Mouse (Mus musculus) MEL (cell line): ENCODE measurements around the gene Pdzd8. TPM values are rescaled to one million over a fixed set of nuclear protein-coding genes. Genes with fewer than 3 reads are reported as not detected.
A peak's percentile ranks its signal among the peaks of the same experiment; 100 is the strongest.

ENCODE experiments used
- DNase-seq: peaks from one replicate; pipeline ENCODE4 v3.0.0; 2011; ENCODE audit warnings: low read depth, low spot score
- H3K27ac ChIP-seq: 2 replicates; pipeline ENCODE4 v1.5.1; 2012; ENCODE audit warnings: low read depth, mild to moderate bottlenecking, control low read depth, low read length, moderate library complexity; ENCODE audit not compliant: control insufficient read depth
- H3K27me3 ChIP-seq, 2 experiments: fragments of 150-350 bp in 1 of 2; sonication (generic) in 1 of 2; 2 replicates each; pipeline ENCODE4 v1.6.1; 2012; ENCODE audit warnings: low read length in 2 of 2, mild to moderate bottlenecking in 2 of 2, improper control_type of control experiment in 1 of 2, moderate library complexity in 1 of 2; ENCODE audit not compliant: insufficient read depth in 2 of 2, control insufficient read depth in 1 of 2
- H3K36me3 ChIP-seq, 2 experiments: 2 replicates each; pipeline ENCODE4 v1.6.1; 2012 to 2014; ENCODE audit warnings: low read length in 2 of 2, improper control_type of control experiment in 1 of 2, inconsistent platforms in 1 of 2, mild to moderate bottlenecking in 1 of 2; ENCODE audit not compliant: insufficient read depth in 2 of 2, control insufficient read depth in 1 of 2
- H3K4me1 ChIP-seq, 2 experiments: fragments of 150-350 bp in 1 of 2; sonication (generic) in 1 of 2; 2 replicates each; pipeline ENCODE4 v1.6.1; 2012; ENCODE audit warnings: low read length in 2 of 2, improper control_type of control experiment in 1 of 2, mild to moderate bottlenecking in 1 of 2; ENCODE audit not compliant: insufficient read depth in 2 of 2, control insufficient read depth in 1 of 2
- H3K4me3 ChIP-seq, 2 experiments: fragments of 150-350 bp in 1 of 2; sonication (generic) in 1 of 2; 2 replicates each; pipeline ENCODE4 v1.5.1; 2012; ENCODE audit warnings: low read depth in 2 of 2, low read length in 2 of 2, mild to moderate bottlenecking in 2 of 2, moderate library complexity in 2 of 2, control low read depth in 1 of 2, improper control_type of control experiment in 1 of 2; ENCODE audit not compliant: control insufficient read depth in 1 of 2, insufficient read depth in 1 of 2
- H3K79me2 ChIP-seq: 2 replicates; pipeline ENCODE4 v1.6.1; 2012; ENCODE audit warnings: mild to moderate bottlenecking, low read length, moderate library complexity; ENCODE audit not compliant: control insufficient read depth, poor library complexity, insufficient read depth
- H3K9ac ChIP-seq: 2 replicates; pipeline ENCODE4 v1.6.1; 2012; ENCODE audit warnings: low read depth, mild to moderate bottlenecking, control low read depth, low read length, moderate library complexity; ENCODE audit not compliant: control insufficient read depth, poor library complexity, severe bottlenecking
- H3K9me3 ChIP-seq: fragments of 150-350 bp; sonication (generic); replicated peaks from 2 replicates; pipeline ENCODE4 v1.6.1; 2012; ENCODE audit warnings: mild to moderate bottlenecking, low read length, improper control_type of control experiment, moderate library complexity; ENCODE audit not compliant: insufficient read depth
- BHLHE40 ChIP-seq: IDR thresholded peaks from 2 replicates; pipeline ENCODE4 v1.6.1; 2012; ENCODE audit warnings: low read depth, mild to moderate bottlenecking, inconsistent platforms, low read length, improper control_type of control experiment, borderline replicate concordance
- CHD2 ChIP-seq: IDR thresholded peaks from 2 replicates; pipeline ENCODE4 v1.6.1; 2011; ENCODE audit warnings: low read length, improper control_type of control experiment
- CTCF ChIP-seq, 3 experiments: IDR thresholded peaks in 2 of 3; conservative IDR thresholded peaks in 1 of 3; 2 replicates each; pipeline ENCODE4 v1.5.1; 2011 to 2012; ENCODE audit warnings: low read length in 3 of 3, low read depth in 2 of 3, mild to moderate bottlenecking in 2 of 3, improper control_type of control experiment in 1 of 3, inconsistent platforms in 1 of 3, mixed read lengths in 1 of 3, moderate library complexity in 1 of 3; ENCODE audit not compliant: control insufficient read depth in 1 of 3, insufficient read depth in 1 of 3, poor library complexity in 1 of 3, severe bottlenecking in 1 of 3
- E2F4 ChIP-seq: IDR thresholded peaks from 2 replicates; pipeline ENCODE4 v1.6.1; 2011; ENCODE audit warnings: low read depth, low read length, improper control_type of control experiment, borderline replicate concordance
- EP300 ChIP-seq, 2 experiments: IDR thresholded peaks; 2 replicates each; pipeline ENCODE4 v1.6.1; 2011; ENCODE audit warnings: improper control_type of control experiment in 2 of 2, low read length in 2 of 2, low read depth in 1 of 2, mild to moderate bottlenecking in 1 of 2
- ETS1 ChIP-seq: IDR thresholded peaks from 2 replicates; pipeline ENCODE4 v1.6.1; 2012; ENCODE audit warnings: low read depth, mild to moderate bottlenecking, inconsistent platforms, low read length, improper control_type of control experiment, moderate library complexity
- GATA1 ChIP-seq: IDR thresholded peaks from 2 replicates; pipeline ENCODE4 v1.6.1; 2011; ENCODE audit warnings: low read depth, low read length, improper control_type of control experiment
- HCFC1 ChIP-seq: IDR thresholded peaks from 2 replicates; pipeline ENCODE4 v1.6.1; 2012; ENCODE audit warnings: low read depth, mild to moderate bottlenecking, inconsistent platforms, low read length, improper control_type of control experiment, moderate library complexity
- KAT2A ChIP-seq: conservative IDR thresholded peaks from 2 replicates; pipeline ENCODE4 v1.6.1; 2012; ENCODE audit warnings: low read depth, low read length, improper control_type of control experiment, inconsistent platforms
- MAFK ChIP-seq: IDR thresholded peaks from 2 replicates; pipeline ENCODE4 v1.6.1; 2011; ENCODE audit warnings: low read depth, mild to moderate bottlenecking, low read length, improper control_type of control experiment, borderline replicate concordance
- MAZ ChIP-seq: IDR thresholded peaks from 2 replicates; pipeline ENCODE4 v1.6.1; 2012; ENCODE audit warnings: low read depth, mild to moderate bottlenecking, inconsistent platforms, low read length, improper control_type of control experiment
- MYB ChIP-seq: IDR thresholded peaks from 2 replicates; pipeline ENCODE4 v1.6.1; 2011; ENCODE audit warnings: mild to moderate bottlenecking, low read depth, low read length, improper control_type of control experiment
- MYC ChIP-seq: IDR thresholded peaks from 2 replicates; pipeline ENCODE4 v1.6.1; 2011; ENCODE audit warnings: low read depth, mild to moderate bottlenecking, low read length, improper control_type of control experiment, moderate library complexity
- NELFE ChIP-seq: IDR thresholded peaks from 2 replicates; pipeline ENCODE4 v1.6.1; 2011; ENCODE audit warnings: low read depth, low read length, improper control_type of control experiment
- NRF1 ChIP-seq: IDR thresholded peaks from 2 replicates; pipeline ENCODE4 v1.6.1; 2014; ENCODE audit warnings: low read depth, mild to moderate bottlenecking, inconsistent platforms, low read length, improper control_type of control experiment, moderate library complexity; ENCODE audit not compliant: poor library complexity, insufficient read depth, severe bottlenecking
- RCOR1 ChIP-seq: IDR thresholded peaks from 2 replicates; pipeline ENCODE4 v1.6.1; 2012; ENCODE audit warnings: low read depth, mild to moderate bottlenecking, inconsistent platforms, low read length, improper control_type of control experiment
- SIN3A ChIP-seq: IDR thresholded peaks from 2 replicates; pipeline ENCODE4 v1.6.1; 2012; ENCODE audit warnings: low read length, improper control_type of control experiment, inconsistent platforms
- TBP ChIP-seq: IDR thresholded peaks from 2 replicates; pipeline ENCODE4 v1.8.0; 2011; ENCODE audit warnings: low read depth, low read length, improper control_type of control experiment
- UBTF ChIP-seq: IDR thresholded peaks from 2 replicates; pipeline ENCODE4 v1.6.1; 2012; ENCODE audit warnings: low read depth, mild to moderate bottlenecking, inconsistent platforms, low read length, improper control_type of control experiment, moderate library complexity, borderline replicate concordance; ENCODE audit not compliant: insufficient read depth
- USF1 ChIP-seq: IDR thresholded peaks from 2 replicates; pipeline ENCODE4 v1.6.1; 2014; ENCODE audit warnings: low read depth, mild to moderate bottlenecking, inconsistent platforms, low read length, improper control_type of control experiment, moderate library complexity
- ZKSCAN1 ChIP-seq: IDR thresholded peaks from 2 replicates; pipeline ENCODE4 v1.6.1; 2012; ENCODE audit warnings: low read depth, mild to moderate bottlenecking, inconsistent platforms, low read length, improper control_type of control experiment, moderate library complexity
- ZMIZ1 ChIP-seq: IDR thresholded peaks from 2 replicates; pipeline ENCODE4 v1.6.1; 2012; ENCODE audit warnings: low read depth, mild to moderate bottlenecking, inconsistent platforms, low read length, improper control_type of control experiment, moderate library complexity
- ZNF384 ChIP-seq: IDR thresholded peaks from 2 replicates; pipeline ENCODE4 v1.6.1; 2012; ENCODE audit warnings: low read depth, mild to moderate bottlenecking, inconsistent platforms, low read length, improper control_type of control experiment
- polyA plus RNA-seq, 2 experiments: library from polyadenylated mRNA; stranded (reverse) in 1 of 2; unstranded in 1 of 2; fragments of >175 nt in 1 of 2; fragments of >200 nt in 1 of 2; gene quantifications; 2 replicates each; pipeline versions ENCODE4 v1.2.1 to v1.2.4; 2012; ENCODE audit warnings: low replicate concordance in 2 of 2, low read depth in 1 of 2; ENCODE audit not compliant: insufficient read length in 2 of 2, insufficient read depth in 1 of 2, missing spikeins in 1 of 2
- total RNA-seq: library from RNA; depleted of rRNA; stranded (reverse); fragments of 300-350 nt; gene quantifications from 2 replicates; pipeline ENCODE4 v1.2.3, GENCODE M21; 2012

Gene Pdzd8
- total and polyA plus RNA-seq, 3 experiments, result 46.4 to 137 (median 49.8) TPM

DNA sequence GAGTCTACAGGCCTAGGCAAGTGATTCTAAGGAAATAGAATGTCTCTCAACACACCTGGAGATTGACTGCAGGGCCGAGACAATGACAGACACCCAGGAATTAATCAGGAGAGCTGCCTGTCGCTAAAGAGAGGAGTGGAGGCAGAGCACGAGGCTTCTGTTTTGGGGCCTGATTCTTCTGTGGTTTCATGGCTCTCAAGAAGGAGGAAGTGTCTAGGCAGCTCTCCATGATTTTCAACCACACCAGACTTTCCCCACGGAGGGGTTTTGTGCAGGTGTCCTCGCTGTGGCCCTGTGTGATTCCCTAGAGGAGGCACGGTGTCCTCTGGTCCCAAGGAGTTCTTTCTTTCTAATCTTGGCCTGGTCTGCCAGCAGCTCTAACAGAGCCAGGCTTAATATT lies 29.4 kb upstream of the Pdzd8 start:
- Histone ChIP-seq H3K9me3 (no peaks in the 10 kb centered on the region), H3K36me3 (peaks cover 0 to 8% of the 10 kb centered on the region in 2 experiments; a peak in 2 of 4 replicates), H3K9ac (no peak overlapping the region), H3K4me3 (no peak overlapping the region), H3K4me1 (peaks cover 2 to 4% of the 10 kb centered on the region in 2 experiments; a peak in 2 of 4 replicates), H3K79me2 (no peaks in the 10 kb centered on the region), H3K27me3 (no peaks in the 10 kb centered on the region), H3K27ac (no peak overlapping the region)
- DNase-seq, result no peak
- no peak for TF ChIP-seq RCOR1
- no peak for TF ChIP-seq E2F4
- no peak for TF ChIP-seq NELFE
- no peak for TF ChIP-seq MAZ
- TF ChIP-seq TBP, result no peak
- TF ChIP-seq MYB, result no peak
- 0 out of 2 replicates have a peak, but pooled peaks have one; percentile 16 for TF ChIP-seq SIN3A
- TF ChIP-seq USF1, result no peak

GRCm38 (mm10) chr19:59372928-59373327 lies 27.3 kb upstream of the Pdzd8 start:
- Histone ChIP-seq H3K79me2 (no peaks in the 10 kb centered on the region), H3K4me3 (peak overlapping the region in 1 of 2 experiments; percentile 44; a peak in 2 of 4 replicates), H3K4me1 (peaks cover 2 to 4% of the 10 kb centered on the region in 2 experiments; a peak in 2 of 4 replicates), H3K9ac (peak overlapping the region; percentile 42), H3K27me3 (no peaks in the 10 kb centered on the region), H3K27ac (peak overlapping the region; percentile 9; the same call in 1 of the 2 replicates), H3K36me3 (peaks cover 0 to 8% of the 10 kb centered on the region in 2 experiments; a peak in 2 of 4 replicates), H3K9me3 (no peaks in the 10 kb centered on the region)
- TF ChIP-seq KAT2A (no peak), EP300 (IDR thresholded peaks at IDR 0.05; ENCODE audit: low read depth in 1 of 2, low read length in 2 of 2) (peak in 1 of 2 experiments; percentile 57; a peak in 2 of 4 replicates), CHD2 (no peak), ZNF384 (no peak), SIN3A (peak; percentile 42; the same call in 1 of the 2 replicates), TBP (peak; percentile 92)
- peak; percentile 80 for DNase-seq

GRCm38 (mm10) chr19:59371016-59371415 lies 25.4 kb upstream of the Pdzd8 start:
- no peak overlapping the region for H3K9ac ChIP-seq
- TF ChIP-seq NRF1, result no peak
- no peak for TF ChIP-seq TBP
- TF ChIP-seq MYC, result no peak
- no peak for TF ChIP-seq E2F4
- TF ChIP-seq HCFC1, result no peak
- TF ChIP-seq USF1, result no peak
- TF ChIP-seq ZKSCAN1, result no peak
- no peak for TF ChIP-seq ETS1
- no peak for TF ChIP-seq EP300 (IDR thresholded peaks at IDR 0.05; ENCODE audit: low read depth in 1 of 2, low read length in 2 of 2)
- no peak for TF ChIP-seq UBTF
- no peak for TF ChIP-seq CTCF (IDR thresholded peaks at IDR 0.05 in 2 of 3, conservative IDR thresholded peaks at IDR 0.05 in 1 of 3; ENCODE audit: control insufficient read depth in 1 of 3, insufficient read depth in 1 of 3, low read depth in 2 of 3, low read length in 3 of 3, poor library complexity in 1 of 3, severe bottlenecking in 1 of 3)
- TF ChIP-seq ZMIZ1, result no peak
- TF ChIP-seq GATA1, result no peak
- TF ChIP-seq MAFK, result no peak
- TF ChIP-seq BHLHE40, result no peak
- H3K27me3 ChIP-seq, result no peaks in the 10 kb centered on the region

More at GRCm38 (mm10) chr19:59371016-59371415, 25.4 kb upstream of the Pdzd8 start:
- Histone ChIP-seq H3K27ac (no peak overlapping the region), H3K4me3 (no peak overlapping the region), H3K36me3 (peaks cover 0 to 8% of the 10 kb centered on the region in 2 experiments; a peak in 2 of 4 replicates), H3K4me1 (peaks cover 2 to 4% of the 10 kb centered on the region in 2 experiments; a peak in 2 of 4 replicates), H3K79me2 (no peaks in the 10 kb centered on the region), H3K9me3 (no peaks in the 10 kb centered on the region)
- DNase-seq, result no peak
